Mouse (Mus musculus): ENCODE measurements around the gene Ptgr2. TPM values are rescaled to one million over a fixed set of nuclear protein-coding genes. Genes with fewer than 3 reads are reported as not detected.
"Not testable (repeated sequence)": the region's sequence is repeated elsewhere in the genome, so short reads cannot be mapped to it uniquely, and the experiment has no call there.

Ptgr2 gene
- polyA plus RNA-seq (2011; ENCODE audit: insufficient read depth, insufficient read length, low replicate concordance, missing spikeins), result 17.8 and 25.3 TPM in 2 replicates

DNA sequence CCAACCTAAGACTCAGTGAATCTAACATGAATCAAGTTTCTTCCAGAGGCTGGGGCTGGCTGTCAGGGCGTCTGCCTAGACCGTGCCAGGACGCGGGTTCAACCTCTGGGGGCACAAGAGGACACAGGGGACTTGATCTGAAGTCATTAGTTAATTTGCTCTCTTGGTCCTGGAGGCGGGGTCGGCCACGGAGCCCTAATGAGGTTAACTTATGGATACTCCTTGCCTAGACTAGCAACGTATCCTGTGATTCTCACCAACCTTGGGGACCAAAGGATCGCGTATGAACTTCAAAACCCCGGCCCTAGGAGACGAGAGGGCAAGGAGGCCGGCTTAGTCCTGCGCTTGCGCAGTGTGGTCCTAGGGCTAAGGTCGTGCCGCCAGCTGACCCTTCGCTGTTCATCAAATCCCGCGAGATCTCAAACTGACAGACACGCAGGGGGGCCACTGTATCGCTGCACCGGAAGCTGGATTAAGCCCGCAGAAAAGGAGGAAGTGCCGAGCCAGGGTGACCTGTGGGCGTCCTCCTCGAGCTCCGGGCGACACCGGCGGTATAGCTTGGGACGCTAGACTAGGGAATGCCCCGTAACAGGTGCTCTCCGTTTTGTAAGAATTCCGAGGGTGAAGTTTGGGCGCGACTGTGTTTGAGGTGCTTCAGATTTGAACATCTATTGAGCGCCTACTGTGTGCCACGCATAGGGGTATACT, at the start of gene Ptgr2:
Ptgr2 (plus strand) TSS at position 348 of the 708 bp plus-strand sequence.
- H3K4me1 ChIP-seq (ENCODE audit: control insufficient read depth, insufficient read depth, low read length), result no peaks in the 10 kb centered on the region; the same call in 1 of the 2 replicates
- peak within 1 kb of the TSS; percentile 74 for H3K4me3 ChIP-seq (replicated peaks; ENCODE audit: control insufficient read depth, low read depth, low read length)
- H3K27ac ChIP-seq (ENCODE audit: control insufficient read depth, insufficient read depth, low read depth, low read length, poor library complexity), result peak within 1 kb of the TSS; percentile 79
- TF ChIP-seq POLR2A (IDR thresholded peaks at IDR 0.05; ENCODE audit: borderline replicate concordance, control insufficient read depth, low read depth, low read length) (peak; percentile 97), CTCF (IDR thresholded peaks at IDR 0.05; ENCODE audit: control insufficient read depth, insufficient read depth, low read length) (no peak)
- WGBS, result under 1% methylated on average over 39 of the region's 39 CpGs

DNA sequence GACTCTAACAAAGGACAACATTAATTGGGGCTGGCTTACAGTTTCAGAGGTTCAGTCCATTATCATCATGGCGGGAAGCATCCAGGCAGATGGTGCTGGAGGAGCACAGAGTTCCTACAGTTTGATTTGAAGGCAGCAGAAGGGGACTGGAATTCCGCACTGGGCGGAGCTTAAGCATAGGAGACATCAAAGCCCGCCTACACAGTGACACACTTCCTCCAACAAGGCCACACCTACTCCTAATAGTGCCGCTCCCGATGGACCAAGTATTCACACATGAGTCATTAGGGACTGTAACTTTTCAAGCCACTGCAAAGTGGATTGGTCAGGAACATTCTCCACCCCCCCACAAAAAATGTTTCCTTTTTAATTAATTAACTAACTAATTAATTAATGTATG, 49.5 kb upstream of the Ptgr2 start:
- no peaks in the 10 kb centered on the region for H3K4me1 ChIP-seq (ENCODE audit: control insufficient read depth, insufficient read depth, low read length)
- TF ChIP-seq POLR2A (IDR thresholded peaks at IDR 0.05; ENCODE audit: borderline replicate concordance, control insufficient read depth, low read depth, low read length), result no peak
- TF ChIP-seq CTCF (IDR thresholded peaks at IDR 0.05; ENCODE audit: control insufficient read depth, insufficient read depth, low read length), result no peak
- no peak overlapping the region for H3K27ac ChIP-seq (ENCODE audit: control insufficient read depth, insufficient read depth, low read depth, low read length, poor library complexity)
- 86% methylated on average over 6 of the region's 6 CpGs for WGBS
- no peak overlapping the region for H3K4me3 ChIP-seq (replicated peaks; ENCODE audit: control insufficient read depth, low read depth, low read length)

DNA sequence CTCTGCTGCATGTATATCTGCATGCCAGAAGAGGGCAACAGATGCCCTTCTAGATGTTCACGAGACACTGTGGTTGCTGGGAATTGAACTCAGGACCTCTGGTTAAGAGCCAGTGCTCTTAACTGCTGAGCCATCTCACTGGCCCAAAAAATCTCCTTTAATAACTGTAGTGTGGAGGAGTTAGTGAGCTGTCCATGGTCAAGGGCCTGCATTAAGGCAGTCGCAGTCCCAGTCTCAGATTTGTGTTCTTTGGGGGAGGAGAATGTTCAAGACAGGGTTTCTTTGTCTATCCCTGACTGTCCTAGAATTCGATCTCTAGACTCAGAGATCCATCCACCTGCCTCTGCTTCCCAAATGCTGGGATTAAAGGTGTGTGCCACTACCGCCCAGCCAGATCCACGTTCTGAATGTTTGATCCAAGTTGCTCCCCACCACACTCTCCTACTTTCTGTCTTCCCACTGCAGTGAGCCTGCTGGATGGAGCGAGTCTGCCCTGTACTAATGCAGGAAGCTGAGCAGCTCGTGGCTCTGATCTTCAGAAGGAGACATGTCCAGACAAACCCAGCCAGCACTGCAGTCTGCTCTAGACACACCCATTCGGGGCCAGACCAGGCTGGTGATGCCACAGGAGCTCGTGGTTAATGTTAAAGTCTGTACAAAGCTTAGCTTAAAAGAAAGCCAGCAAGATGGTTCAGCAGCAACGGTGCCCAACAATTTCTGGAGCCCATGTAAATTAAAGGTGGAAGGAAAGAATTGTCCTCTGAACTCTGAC, 48.9 kb upstream of the Ptgr2 start:
- TF ChIP-seq CTCF (IDR thresholded peaks at IDR 0.05; ENCODE audit: control insufficient read depth, insufficient read depth, low read length), result no peak
- Histone ChIP-seq H3K27ac (ENCODE audit: control insufficient read depth, insufficient read depth, low read depth, low read length, poor library complexity) (no peak overlapping the region), H3K4me1 (ENCODE audit: control insufficient read depth, insufficient read depth, low read length) (no peaks in the 10 kb centered on the region), H3K4me3 (replicated peaks; ENCODE audit: control insufficient read depth, low read depth, low read length) (no peak overlapping the region)
- 69% methylated on average over 10 of the region's 10 CpGs for WGBS

- H3K4me3 ChIP-seq (replicated peaks; ENCODE audit: control insufficient read depth, low read depth, low read length); H3K27ac ChIP-seq (ENCODE audit: control insufficient read depth, insufficient read depth, low read depth, low read length, poor library complexity); H3K4me1 ChIP-seq (ENCODE audit: control insufficient read depth, insufficient read depth, low read length): not testable (repeated sequence)
- 68% methylated on average over 5 of the region's 5 CpGs for WGBS
Observed at GRCm38 (mm10) chr12:84237036-84237435, 48.0 kb upstream of the Ptgr2 start.

DNA sequence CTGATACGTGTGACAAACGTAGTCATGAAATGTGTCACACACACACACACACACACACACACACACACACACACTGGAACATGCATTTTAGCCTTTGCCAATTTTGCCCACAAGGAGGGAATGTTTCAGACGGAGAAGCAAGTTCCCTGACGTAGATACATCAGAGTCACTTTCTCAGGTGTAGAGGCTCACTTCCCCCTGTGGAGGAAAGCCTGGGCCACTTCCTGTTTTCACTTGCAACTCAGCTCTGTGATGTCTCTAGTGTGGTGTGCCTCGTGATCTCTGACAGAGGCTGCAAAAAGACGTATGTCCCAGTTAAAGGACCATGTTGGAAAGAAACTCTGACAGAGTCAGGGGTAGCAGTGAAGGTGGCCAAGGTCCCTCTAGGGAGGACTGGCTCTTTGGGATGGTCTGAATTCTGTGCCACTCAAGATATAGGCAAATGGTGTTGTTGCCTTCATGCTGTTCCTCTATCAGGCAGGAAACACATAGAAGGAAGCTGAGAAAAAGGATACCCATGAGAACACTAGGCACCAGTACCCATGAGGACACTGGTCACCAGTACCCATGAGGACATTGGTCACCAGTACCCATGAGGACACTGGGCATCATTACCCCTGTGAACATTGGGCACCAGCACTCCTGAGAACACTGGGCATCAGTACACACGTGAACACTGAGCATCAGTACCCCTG, 41.8 kb upstream of the Ptgr2 start:
- Histone ChIP-seq H3K4me3 (replicated peaks; ENCODE audit: control insufficient read depth, low read depth, low read length) (no peak overlapping the region), H3K4me1 (ENCODE audit: control insufficient read depth, insufficient read depth, low read length) (peaks cover 6% of the 10 kb centered on the region), H3K27ac (ENCODE audit: control insufficient read depth, insufficient read depth, low read depth, low read length, poor library complexity) (peak overlapping the region; percentile 78)
- TF ChIP-seq CTCF (IDR thresholded peaks at IDR 0.05; ENCODE audit: control insufficient read depth, insufficient read depth, low read length) (no peak), POLR2A (IDR thresholded peaks at IDR 0.05; ENCODE audit: borderline replicate concordance, control insufficient read depth, low read depth, low read length) (no peak)
- 26% methylated on average over 7 of the region's 7 CpGs for WGBS

- H3K4me3 ChIP-seq (replicated peaks; ENCODE audit: control insufficient read depth, low read depth, low read length), result no peak overlapping the region
- TF ChIP-seq CTCF (IDR thresholded peaks at IDR 0.05; ENCODE audit: control insufficient read depth, insufficient read depth, low read length) (no peak), POLR2A (IDR thresholded peaks at IDR 0.05; ENCODE audit: borderline replicate concordance, control insufficient read depth, low read depth, low read length) (no peak)
- H3K27ac ChIP-seq (ENCODE audit: control insufficient read depth, insufficient read depth, low read depth, low read length, poor library complexity), result peak overlapping the region; percentile 67; the same call in 1 of the 2 replicates
- peaks cover 6% of the 10 kb centered on the region for H3K4me1 ChIP-seq (ENCODE audit: control insufficient read depth, insufficient read depth, low read length)
- 47% methylated on average over 5 of the region's 5 CpGs for WGBS
Observed at GRCm38 (mm10) chr12:84245683-84246082, 39.3 kb upstream of the Ptgr2 start.

- TF ChIP-seq POLR2A (IDR thresholded peaks at IDR 0.05; ENCODE audit: borderline replicate concordance, control insufficient read depth, low read depth, low read length) (no peak), CTCF (IDR thresholded peaks at IDR 0.05; ENCODE audit: control insufficient read depth, insufficient read depth, low read length) (peak; percentile 88)
- Histone ChIP-seq H3K27ac (ENCODE audit: control insufficient read depth, insufficient read depth, low read depth, low read length, poor library complexity) (no peak overlapping the region), H3K4me3 (replicated peaks; ENCODE audit: control insufficient read depth, low read depth, low read length) (no peak overlapping the region), H3K4me1 (ENCODE audit: control insufficient read depth, insufficient read depth, low read length) (peaks cover 3% of the 10 kb centered on the region)
- WGBS, result 9% methylated on average over 3 of the region's 3 CpGs
Observed at GRCm38 (mm10) chr12:84249217-84249616, 35.8 kb upstream of the Ptgr2 start.

- H3K27ac ChIP-seq (ENCODE audit: control insufficient read depth, insufficient read depth, low read depth, low read length, poor library complexity), result no peak overlapping the region
- no peaks in the 10 kb centered on the region for H3K4me1 ChIP-seq (ENCODE audit: control insufficient read depth, insufficient read depth, low read length)
- TF ChIP-seq CTCF (IDR thresholded peaks at IDR 0.05; ENCODE audit: control insufficient read depth, insufficient read depth, low read length) (no peak), POLR2A (IDR thresholded peaks at IDR 0.05; ENCODE audit: borderline replicate concordance, control insufficient read depth, low read depth, low read length) (no peak)
- WGBS, result 48% methylated on average over 5 of the region's 5 CpGs
- no peak overlapping the region for H3K4me3 ChIP-seq (replicated peaks; ENCODE audit: control insufficient read depth, low read depth, low read length)
Observed at GRCm38 (mm10) chr12:84252811-84253210, 32.2 kb upstream of the Ptgr2 start.
